Mouse (Mus musculus): ENCODE measurements at regions not wholly inside any gene's neighbourhood (a gene's known extent, or its start where the extent isn't known, plus 50 kb on each side); places are given as distances from the start of the nearest gene placed in this dataset.

DNA sequence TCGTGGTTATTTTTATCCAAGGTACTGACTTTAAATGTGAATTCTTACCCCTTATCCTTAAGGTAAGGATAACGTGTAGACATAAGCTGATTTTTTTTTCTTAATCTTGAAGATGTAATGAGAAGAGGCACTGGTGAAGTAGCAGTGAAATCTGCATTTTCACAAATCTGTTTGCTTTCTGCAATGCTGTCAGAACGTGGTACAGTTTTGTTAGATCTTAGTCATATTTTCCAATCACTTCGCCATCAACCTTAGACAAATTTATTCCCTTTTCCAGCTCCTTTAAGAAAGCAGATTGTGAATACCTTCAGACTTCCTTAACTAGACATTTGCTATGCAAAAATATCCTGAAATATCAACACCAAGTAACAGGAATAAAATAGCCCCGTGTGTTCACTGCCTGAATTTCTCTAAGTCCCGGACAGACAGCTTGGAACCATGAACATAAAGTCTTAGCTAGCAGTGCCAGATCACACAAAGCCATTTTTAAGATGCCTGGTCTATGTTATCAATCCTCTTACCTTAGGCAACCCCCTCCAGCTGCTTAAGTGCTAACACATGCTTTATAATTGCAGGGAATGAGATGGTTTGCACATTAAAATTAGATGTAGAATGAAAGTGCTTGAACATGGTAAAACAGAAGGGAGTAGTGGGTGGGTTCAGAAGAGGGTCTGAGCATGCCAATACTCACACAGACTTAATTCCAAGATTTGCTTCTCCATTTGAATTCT, 202.7 kb downstream of the Ptprc start:
- in situ Hi-C loops (cut with MboI; ENCODE audit: low sequenced_read_pairs in 2 of 2, unreplicated experiment in 2 of 2), result no loop called here
- no peak for DNase-seq (ENCODE audit: low read depth, low spot score)
- Histone ChIP-seq H3K4me3 (ENCODE audit: insufficient read depth in 1 of 2, low read depth in 1 of 2, low read length in 2 of 2, poor library complexity in 1 of 2, severe bottlenecking in 1 of 2) (no peak overlapping the region), H3K9me3 (ENCODE audit: control insufficient read depth, insufficient read depth, low read depth, low read length) (no peaks in the 10 kb centered on the region), H3K9ac (ENCODE audit: insufficient read depth, low read depth, low read length, poor library complexity, severe bottlenecking) (no peak overlapping the region), H3K4me1 (ENCODE audit: control insufficient read depth in 2 of 2, insufficient read depth in 2 of 2, low read length in 2 of 2, poor library complexity in 1 of 2) (no peaks in the 10 kb centered on the region), H3K27ac (ENCODE audit: insufficient read depth, low read depth, low read length, poor library complexity, severe bottlenecking) (no peak overlapping the region), H3K36me3 (ENCODE audit: control insufficient read depth, insufficient read depth, low read length, poor library complexity, severe bottlenecking) (no peaks in the 10 kb centered on the region)
- no peak for TF ChIP-seq ZNF384 (IDR thresholded peaks at IDR 0.05; ENCODE audit: low read depth, low read length)
- no peak for TF ChIP-seq ZC3H11A (IDR thresholded peaks at IDR 0.05; ENCODE audit: borderline replicate concordance, low read depth, low read length)
- TF ChIP-seq HCFC1 (IDR thresholded peaks at IDR 0.05; ENCODE audit: borderline replicate concordance, insufficient read depth, low read length), result no peak
- no peak for TF ChIP-seq MAFK (IDR thresholded peaks at IDR 0.05; ENCODE audit: insufficient read depth, low read depth, low read length)
- TF ChIP-seq CHD2 (IDR thresholded peaks at IDR 0.05; ENCODE audit: low read depth, low read length), result no peak

DNA sequence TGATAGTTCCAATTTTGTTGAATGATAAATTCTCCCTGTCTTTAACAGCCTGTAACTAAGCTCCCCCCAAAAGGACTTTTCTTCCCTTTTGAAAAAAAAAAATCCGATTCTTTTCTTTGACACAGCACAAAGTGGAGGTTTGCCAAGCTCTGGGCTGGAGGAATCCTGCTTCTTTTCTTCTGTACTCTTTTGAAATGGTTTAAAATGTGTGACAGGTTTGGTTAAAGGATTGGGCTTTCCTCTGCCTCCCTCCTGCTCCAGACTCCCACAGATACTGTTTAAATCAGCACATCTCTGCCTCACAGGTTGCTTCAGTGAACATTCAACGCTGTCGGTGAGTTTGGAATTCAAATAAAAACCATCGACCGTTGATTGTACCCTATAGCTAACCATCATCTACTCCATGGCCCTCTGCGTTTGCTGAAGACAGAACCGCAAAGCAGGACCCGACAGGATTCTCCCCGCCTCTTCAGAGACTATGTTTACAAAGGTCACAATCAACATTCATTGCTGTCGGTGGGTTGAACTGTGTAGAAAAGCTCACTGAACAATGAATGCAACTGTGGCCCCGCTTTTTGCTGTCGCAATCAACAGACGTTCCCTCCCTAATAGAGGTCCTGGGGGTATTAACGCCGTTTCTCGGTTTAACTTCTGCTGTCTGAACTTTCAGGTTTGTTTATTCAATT, 209.2 kb downstream of the Ptprc start:
- H3K9me3 ChIP-seq (ENCODE audit: control insufficient read depth, insufficient read depth, low read depth, low read length), result no peaks in the 10 kb centered on the region
- in situ Hi-C loops (cut with MboI; ENCODE audit: low sequenced_read_pairs in 2 of 2, unreplicated experiment in 2 of 2), result no loop called here
- no peak for TF ChIP-seq ZC3H11A (IDR thresholded peaks at IDR 0.05; ENCODE audit: borderline replicate concordance, low read depth, low read length)
- no peak for TF ChIP-seq ZNF384 (IDR thresholded peaks at IDR 0.05; ENCODE audit: low read depth, low read length)
- no peak for TF ChIP-seq MAFK (IDR thresholded peaks at IDR 0.05; ENCODE audit: insufficient read depth, low read depth, low read length)
- TF ChIP-seq CHD2 (IDR thresholded peaks at IDR 0.05; ENCODE audit: low read depth, low read length), result no peak
- no peak for TF ChIP-seq HCFC1 (IDR thresholded peaks at IDR 0.05; ENCODE audit: borderline replicate concordance, insufficient read depth, low read length)
- DNase-seq (ENCODE audit: low read depth, low spot score), result no peak
- no peak overlapping the region for H3K4me3 ChIP-seq (ENCODE audit: insufficient read depth in 1 of 2, low read depth in 1 of 2, low read length in 2 of 2, poor library complexity in 1 of 2, severe bottlenecking in 1 of 2)
- no peaks in the 10 kb centered on the region for H3K36me3 ChIP-seq (ENCODE audit: control insufficient read depth, insufficient read depth, low read length, poor library complexity, severe bottlenecking)
- no peak overlapping the region for H3K27ac ChIP-seq (ENCODE audit: insufficient read depth, low read depth, low read length, poor library complexity, severe bottlenecking)
- no peaks in the 10 kb centered on the region for H3K4me1 ChIP-seq (ENCODE audit: control insufficient read depth in 2 of 2, insufficient read depth in 2 of 2, low read length in 2 of 2, poor library complexity in 1 of 2)
- H3K9ac ChIP-seq (ENCODE audit: insufficient read depth, low read depth, low read length, poor library complexity, severe bottlenecking), result no peak overlapping the region

DNA sequence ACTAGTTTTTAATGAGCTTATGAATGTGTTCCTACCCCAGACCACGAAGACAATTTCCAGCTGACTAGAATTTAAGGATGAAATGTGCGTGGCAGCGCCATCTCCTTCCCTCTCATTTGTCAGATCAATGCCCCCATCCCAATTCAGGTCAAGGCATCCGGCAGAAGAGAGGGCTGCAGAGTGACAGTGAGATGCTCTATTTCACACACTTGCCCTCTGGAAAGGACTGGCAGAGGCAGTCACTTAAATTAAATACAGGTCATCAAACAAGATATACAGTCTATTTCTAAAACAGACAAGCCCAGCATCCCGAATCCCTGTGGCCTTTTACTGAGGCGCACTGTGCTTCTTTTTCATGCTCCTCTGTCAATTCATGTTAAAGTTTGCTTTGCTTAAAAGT, 211.9 kb downstream of the Ptprc start:
- Histone ChIP-seq H3K27ac (ENCODE audit: insufficient read depth, low read depth, low read length, poor library complexity, severe bottlenecking) (no peak overlapping the region), H3K4me3 (ENCODE audit: insufficient read depth in 1 of 2, low read depth in 1 of 2, low read length in 2 of 2, poor library complexity in 1 of 2, severe bottlenecking in 1 of 2) (no peak overlapping the region), H3K9me3 (ENCODE audit: control insufficient read depth, insufficient read depth, low read depth, low read length) (no peaks in the 10 kb centered on the region), H3K9ac (ENCODE audit: insufficient read depth, low read depth, low read length, poor library complexity, severe bottlenecking) (no peak overlapping the region), H3K36me3 (ENCODE audit: control insufficient read depth, insufficient read depth, low read length, poor library complexity, severe bottlenecking) (no peaks in the 10 kb centered on the region), H3K4me1 (ENCODE audit: control insufficient read depth in 2 of 2, insufficient read depth in 2 of 2, low read length in 2 of 2, poor library complexity in 1 of 2) (no peaks in the 10 kb centered on the region)
- no peak for DNase-seq (ENCODE audit: low read depth, low spot score)
- TF ChIP-seq ZC3H11A (IDR thresholded peaks at IDR 0.05; ENCODE audit: borderline replicate concordance, low read depth, low read length) (no peak), CHD2 (IDR thresholded peaks at IDR 0.05; ENCODE audit: low read depth, low read length) (no peak), ZNF384 (IDR thresholded peaks at IDR 0.05; ENCODE audit: low read depth, low read length) (no peak), HCFC1 (IDR thresholded peaks at IDR 0.05; ENCODE audit: borderline replicate concordance, insufficient read depth, low read length) (no peak), MAFK (IDR thresholded peaks at IDR 0.05; ENCODE audit: insufficient read depth, low read depth, low read length) (no peak)
- in situ Hi-C loops (cut with MboI; ENCODE audit: low sequenced_read_pairs in 2 of 2, unreplicated experiment in 2 of 2), result no loop called here

DNA sequence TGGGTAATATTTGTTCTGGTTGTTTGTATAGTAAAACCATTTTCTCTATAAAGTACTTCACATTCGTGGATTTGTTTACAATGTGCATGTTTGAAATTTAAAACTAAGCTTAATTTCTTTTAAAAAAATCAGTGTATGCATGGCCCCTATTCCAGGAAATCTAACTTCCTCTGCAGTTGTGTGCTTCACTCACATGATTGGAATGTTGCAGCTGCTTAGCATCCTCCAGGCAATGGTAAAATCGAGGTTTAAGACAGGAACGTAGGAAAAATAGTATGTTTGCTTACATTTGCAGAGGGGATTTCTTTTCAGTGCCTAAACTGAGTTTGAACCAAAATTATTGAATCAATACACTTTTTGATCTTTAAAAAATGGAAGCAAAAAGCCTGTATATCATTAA, 217.5 kb downstream of the Ptprc start:
- Histone ChIP-seq H3K27ac (ENCODE audit: insufficient read depth, low read depth, low read length, poor library complexity, severe bottlenecking) (no peak overlapping the region), H3K4me3 (ENCODE audit: insufficient read depth in 1 of 2, low read depth in 1 of 2, low read length in 2 of 2, poor library complexity in 1 of 2, severe bottlenecking in 1 of 2) (no peak overlapping the region), H3K4me1 (ENCODE audit: control insufficient read depth in 2 of 2, insufficient read depth in 2 of 2, low read length in 2 of 2, poor library complexity in 1 of 2) (no peaks in the 10 kb centered on the region), H3K36me3 (ENCODE audit: control insufficient read depth, insufficient read depth, low read length, poor library complexity, severe bottlenecking) (no peaks in the 10 kb centered on the region), H3K9ac (ENCODE audit: insufficient read depth, low read depth, low read length, poor library complexity, severe bottlenecking) (no peak overlapping the region), H3K9me3 (ENCODE audit: control insufficient read depth, insufficient read depth, low read depth, low read length) (no peaks in the 10 kb centered on the region)
- DNase-seq (ENCODE audit: low read depth, low spot score), result no peak
- in situ Hi-C loops (cut with MboI; ENCODE audit: low sequenced_read_pairs in 2 of 2, unreplicated experiment in 2 of 2), result no loop called here
- TF ChIP-seq HCFC1 (IDR thresholded peaks at IDR 0.05; ENCODE audit: borderline replicate concordance, insufficient read depth, low read length), result no peak
- no peak for TF ChIP-seq ZC3H11A (IDR thresholded peaks at IDR 0.05; ENCODE audit: borderline replicate concordance, low read depth, low read length)
- TF ChIP-seq MAFK (IDR thresholded peaks at IDR 0.05; ENCODE audit: insufficient read depth, low read depth, low read length), result no peak
- no peak for TF ChIP-seq CHD2 (IDR thresholded peaks at IDR 0.05; ENCODE audit: low read depth, low read length)
- TF ChIP-seq ZNF384 (IDR thresholded peaks at IDR 0.05; ENCODE audit: low read depth, low read length), result no peak

All from ES-E14 (cell line).